Mouse (Mus musculus) midbrain, postnatal 0 days (tissue): ENCODE measurements around the gene 4933430I17Rik. TPM values are rescaled to one million over a fixed set of nuclear protein-coding genes. Genes with fewer than 3 reads are reported as not detected.
"Not testable (repeated sequence)": the region's sequence is repeated elsewhere in the genome, so short reads cannot be mapped to it uniquely, and the experiment has no call there.

Experiments
- ATAC-seq: fragments of 200-750 bp; cut with Nextera tagmentation; 2 replicates; pipeline ENCODE4 v1.8.0; 2017; ENCODE audit warnings: moderate number of reproducible peaks, mild to moderate bottlenecking, moderate TSS enrichment, moderate library complexity; ENCODE audit not compliant: low FRiP score
- DNase-seq: peaks from one replicate; pipeline ENCODE4 v3.0.0-alpha.2; 2015; ENCODE audit warnings: low spot score
- H3K27ac ChIP-seq: fragments of 300-500 bp; sonication (generic); 2 replicates; pipeline ENCODE4 v1.5.1; 2014; ENCODE audit warnings: low read depth, mild to moderate bottlenecking, low read length, mixed read lengths
- H3K27me3 ChIP-seq: fragments of 300-500 bp; sonication (generic); 2 replicates; pipeline ENCODE4 v1.6.1; 2014; ENCODE audit warnings: low read length, control low read depth, mixed read lengths; ENCODE audit not compliant: insufficient read depth
- H3K36me3 ChIP-seq: fragments of 300-500 bp; sonication (generic); 2 replicates; pipeline ENCODE4 v1.6.1; 2014; ENCODE audit warnings: low read length, control low read depth, mixed read lengths; ENCODE audit not compliant: insufficient read depth
- H3K4me1 ChIP-seq: fragments of 300-500 bp; sonication (generic); 2 replicates; pipeline ENCODE4 v1.6.1; 2014; ENCODE audit warnings: mild to moderate bottlenecking, control low read depth, antibody characterized with exemption, low read length, mixed read lengths; ENCODE audit not compliant: insufficient read depth
- H3K4me2 ChIP-seq: fragments of 300-500 bp; sonication (generic); 2 replicates; pipeline ENCODE4 v1.6.1; 2014; ENCODE audit warnings: low read depth, mild to moderate bottlenecking, low read length, mixed read lengths; ENCODE audit not compliant: poor library complexity, severe bottlenecking
- H3K4me3 ChIP-seq: fragments of 300-500 bp; sonication (generic); 2 replicates; pipeline ENCODE4 v1.5.1; 2014; ENCODE audit warnings: low read depth, mild to moderate bottlenecking, low read length, moderate library complexity
- H3K9ac ChIP-seq: fragments of 300-500 bp; sonication (generic); replicated peaks from 2 replicates; pipeline ENCODE4 v1.6.1; 2014; ENCODE audit warnings: mild to moderate bottlenecking, low read length, moderate library complexity, mixed read lengths; ENCODE audit not compliant: poor library complexity, severe bottlenecking
- H3K9me3 ChIP-seq: fragments of 300-500 bp; sonication (generic); 2 replicates; pipeline ENCODE4 v1.6.1; 2016; ENCODE audit warnings: low read length, control low read depth
- CTCF ChIP-seq: IDR thresholded peaks from 2 replicates; pipeline ENCODE4 v1.5.1; 2016; ENCODE audit warnings: antibody characterized with exemption, mild to moderate bottlenecking
- WGBS: fragments of 180-500 bp; shearing (Covaris S2); extraction: QIAGEN DNeasy Blood & Tissue Kit; methylation state at CpG from one replicate; pipeline ENCODE4 v1.1.7; 2014; 5-methylcytosine and 5-hydroxymethylcytosine counted together
- polyA plus RNA-seq: library from polyadenylated mRNA; unstranded; fragments of >200 nt; fragmentation: Nextera tagmentation; extraction: Ambion mirVana; gene quantifications from 2 replicates; pipeline ENCODE4 v1.2.1, GENCODE M21; 2015
- total RNA-seq: library from RNA; depleted of rRNA; stranded (reverse); fragments of >200 nt; gene quantifications from 2 replicates; pipeline ENCODE4 v1.2.3, GENCODE M21; 2014; rRNA removed

The 4933430I17Rik gene
- total RNA-seq = 0.38 and 1.6 TPM in 2 replicates
- polyA plus RNA-seq = 0.80 and 0.93 TPM in 2 replicates

DNA sequence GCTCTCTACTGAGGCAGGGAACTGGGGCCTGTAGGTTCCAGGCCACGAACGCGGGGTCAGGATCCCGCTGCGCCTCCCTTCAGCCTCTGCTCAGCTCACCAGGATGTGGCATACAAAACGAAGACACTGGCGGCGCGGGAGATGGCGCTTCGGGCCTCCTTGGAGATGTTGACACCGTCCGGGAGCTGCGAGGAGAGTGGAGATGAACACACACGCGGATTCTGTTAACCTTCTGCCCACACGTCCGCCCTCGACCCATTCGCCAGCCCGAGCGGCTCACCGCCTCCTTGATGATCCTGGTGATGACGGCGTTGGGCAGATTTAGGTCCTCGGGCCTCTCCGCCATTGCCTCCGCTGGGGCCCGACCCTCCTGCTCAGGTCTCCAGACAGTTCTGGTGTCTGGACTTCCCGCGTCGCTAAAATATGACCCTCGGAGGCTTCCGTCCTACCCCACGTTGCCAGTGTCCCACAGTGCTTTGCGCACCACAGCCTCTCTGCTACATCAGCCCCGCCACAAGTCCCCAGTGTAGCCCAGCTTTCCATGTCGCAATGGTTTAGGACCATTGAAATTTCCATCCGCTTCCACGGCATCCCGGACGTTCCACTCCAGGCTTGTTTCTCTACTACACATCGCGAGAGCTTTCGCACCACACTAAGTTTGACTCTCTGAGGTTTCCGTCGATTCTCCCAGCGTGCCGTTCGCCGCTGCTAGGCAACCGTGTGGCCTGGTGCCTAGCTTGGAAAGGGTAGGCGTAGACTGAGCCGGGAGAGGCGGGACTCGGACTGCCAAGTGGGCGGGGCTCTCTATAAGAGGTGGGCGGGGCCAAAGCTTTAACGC is at the start of gene 4933430I17Rik, which contains the start of gene Pole3:
TSS of gene 4933430I17Rik (plus strand) at position 719 of the 838 bp plus-strand sequence.
TSS of gene Pole3 (minus strand) at position 418 of the 838 bp plus-strand sequence.
- no peaks in the 10 kb centered on the region for H3K4me1 ChIP-seq
- H3K4me3 ChIP-seq = peak within 1 kb of the TSS; percentile 59
- no peaks in the 10 kb centered on the region for H3K9me3 ChIP-seq
- no peaks in the 10 kb centered on the region for H3K27me3 ChIP-seq
- WGBS = under 1% methylated on average over 59 of the region's 59 CpGs
- no peaks in the 10 kb centered on the region for H3K36me3 ChIP-seq
- peak within 1 kb of the TSS; percentile 91 for H3K27ac ChIP-seq
- TF ChIP-seq CTCF = no peak
- DNase-seq (peak; percentile 99), ATAC-seq (peak; percentile 98)
- H3K4me2 ChIP-seq = peak within 1 kb of the TSS; percentile 67
- H3K9ac ChIP-seq = peak within 1 kb of the TSS; percentile 66

DNA sequence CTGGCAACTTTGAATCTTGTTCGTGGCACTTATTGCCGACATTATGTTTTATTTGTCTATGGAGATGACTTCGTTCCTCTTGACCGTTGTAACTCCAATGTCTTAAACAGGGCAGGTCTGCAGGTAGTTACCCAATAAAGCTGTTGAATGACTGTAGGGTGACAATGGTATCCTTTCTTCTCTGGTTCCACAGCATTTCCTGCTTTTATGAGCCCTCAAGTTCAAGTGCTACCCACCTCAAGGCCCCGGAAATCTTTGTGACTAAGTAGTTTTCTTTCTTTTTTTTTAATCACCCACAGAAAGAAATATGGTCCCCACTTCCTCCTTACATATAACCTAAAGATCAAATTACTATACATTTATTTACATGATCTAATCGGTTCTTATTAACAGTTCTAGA is 49.4 kb upstream of the 4933430I17Rik start:
- H3K4me3 ChIP-seq = no peak overlapping the region
- ATAC-seq (no peak), DNase-seq (no peak)
- H3K27me3 ChIP-seq = 0 out of 2 replicates have a peak, but pooled peaks cover 4% of the 10 kb centered on the region
- no peak overlapping the region for H3K9ac ChIP-seq
- H3K27ac ChIP-seq = no peak overlapping the region
- no peak overlapping the region for H3K4me2 ChIP-seq
- 93% methylated on average over 6 of the region's 6 CpGs for WGBS
- no peaks in the 10 kb centered on the region for H3K36me3 ChIP-seq
- H3K9me3 ChIP-seq = no peaks in the 10 kb centered on the region
- TF ChIP-seq CTCF = no peak
- no peaks in the 10 kb centered on the region for H3K4me1 ChIP-seq

- ATAC-seq (no peak), DNase-seq (no peak)
- WGBS = 83% methylated on average over 6 of the region's 6 CpGs
- H3K9me3 ChIP-seq = no peaks in the 10 kb centered on the region
- no peaks in the 10 kb centered on the region for H3K36me3 ChIP-seq
- H3K4me1 ChIP-seq = no peaks in the 10 kb centered on the region
- no peak overlapping the region for H3K27ac ChIP-seq
- no peak overlapping the region for H3K4me2 ChIP-seq
- no peak for TF ChIP-seq CTCF
- no peak overlapping the region for H3K9ac ChIP-seq
- H3K27me3 ChIP-seq = 0 out of 2 replicates have a peak, but pooled peaks cover 4% of the 10 kb centered on the region
- no peak overlapping the region for H3K4me3 ChIP-seq
Observed at GRCm38 (mm10) chr4:62477542-62478244, 47.5 kb upstream of the 4933430I17Rik start.

- H3K27ac ChIP-seq, H3K4me1 ChIP-seq, H3K27me3 ChIP-seq, ATAC-seq, H3K9me3 ChIP-seq, DNase-seq, H3K36me3 ChIP-seq: not testable (repeated sequence)
- TF ChIP-seq CTCF = peak; percentile 77
- 15% methylated on average over 11 of the region's 11 CpGs for WGBS
- H3K9ac ChIP-seq = peak overlapping the region; percentile 46
- H3K4me2 ChIP-seq = peak overlapping the region; percentile 78
- H3K4me3 ChIP-seq = peak overlapping the region; percentile 41
Observed at GRCm38 (mm10) chr4:62479593-62479936, 45.6 kb upstream of the 4933430I17Rik start.

- no peak for DNase-seq
Observed at GRCm38 (mm10) chr4:62479937-62480708, 45.0 kb upstream of the 4933430I17Rik start, which contains the start of gene Bspry. TSS of gene Bspry (plus strand) at chr4:62480053.

More at GRCm38 (mm10) chr4:62479937-62480708, 45.0 kb upstream of the 4933430I17Rik start, which contains the start of gene Bspry:
- Histone ChIP-seq H3K4me2 (peak within 1 kb of the TSS; percentile 78), H3K36me3 (no peaks in the 10 kb centered on the region), H3K9me3 (no peaks in the 10 kb centered on the region), H3K4me3 (peak within 1 kb of the TSS; percentile 41), H3K27me3 (0 out of 2 replicates have a peak, but pooled peaks cover 4% of the 10 kb centered on the region), H3K27ac (no peak within 1 kb of the TSS), H3K4me1 (no peaks in the 10 kb centered on the region), H3K9ac (peak within 1 kb of the TSS; percentile 46)
- TF ChIP-seq CTCF = no peak
- ATAC-seq = peak; percentile 67
- 2% methylated on average over 59 of the region's 71 CpGs for WGBS
